Mouse (Mus musculus): ENCODE measurements around the gene Cst8. TPM values are rescaled to one million over a fixed set of nuclear protein-coding genes. Genes with fewer than 3 reads are reported as not detected.

Gene Cst8
- total RNA-seq (2023), result not detected in 4 replicates

DNA sequence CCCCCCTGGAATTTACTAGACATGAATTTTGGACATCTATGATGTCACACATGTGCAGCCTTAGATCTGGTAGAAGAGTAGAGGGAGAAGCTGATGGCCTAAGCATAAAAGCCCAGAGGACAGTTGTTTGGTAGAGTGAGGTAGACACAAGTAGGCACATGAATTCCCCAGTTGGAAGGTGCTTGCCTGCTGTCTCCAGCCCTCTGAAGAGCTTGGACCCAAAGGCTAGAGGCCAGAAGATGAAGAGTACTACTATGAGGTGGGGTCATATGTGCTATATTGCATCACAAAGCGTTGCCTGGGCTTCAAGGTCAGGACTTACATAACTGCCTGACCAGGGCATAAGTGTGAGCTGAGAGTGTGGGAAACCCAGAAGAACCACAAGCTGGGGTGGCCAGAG, at the start of gene Cst8:
Cst8 (plus strand) TSS at position 301 of the 400 bp plus-strand sequence.

GRCm38 (mm10) chr2:148750058-148750457, 48.5 kb upstream of the Cst8 start, which contains the start of gene Cstl1:
Gene Cstl1, plus strand, starts transcription at chr2:148750358.

GRCm38 (mm10) chr2:148771397-148771796, 27.2 kb upstream of the Cst8 start, which contains the start of gene Cst11:
Gene Cst11, minus strand, starts transcription at chr2:148771497.

DNA sequence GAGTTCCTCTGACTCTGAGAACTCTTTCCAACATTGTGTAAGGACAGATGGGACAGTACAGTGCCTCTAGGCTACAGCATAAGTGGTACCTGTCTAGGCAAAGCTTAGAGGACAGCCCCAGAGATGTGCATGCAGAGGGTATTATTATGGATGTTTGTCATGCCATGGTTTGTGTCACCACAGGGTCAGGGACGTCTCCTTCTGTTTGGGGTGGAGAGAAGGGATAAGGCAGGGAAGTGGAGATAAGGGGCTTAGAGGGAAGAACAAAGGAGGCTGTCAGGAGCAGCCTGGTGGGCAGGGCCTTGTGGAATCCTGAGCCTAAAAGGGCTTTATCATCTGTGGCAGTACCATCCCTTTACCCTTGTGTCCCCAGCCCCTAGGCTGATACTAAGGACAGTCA, 16.9 kb upstream of the Cst8 start, which contains the start of gene 8030411F24Rik:
8030411F24Rik (plus strand) TSS at position 301 of the 400 bp plus-strand sequence.

DNA sequence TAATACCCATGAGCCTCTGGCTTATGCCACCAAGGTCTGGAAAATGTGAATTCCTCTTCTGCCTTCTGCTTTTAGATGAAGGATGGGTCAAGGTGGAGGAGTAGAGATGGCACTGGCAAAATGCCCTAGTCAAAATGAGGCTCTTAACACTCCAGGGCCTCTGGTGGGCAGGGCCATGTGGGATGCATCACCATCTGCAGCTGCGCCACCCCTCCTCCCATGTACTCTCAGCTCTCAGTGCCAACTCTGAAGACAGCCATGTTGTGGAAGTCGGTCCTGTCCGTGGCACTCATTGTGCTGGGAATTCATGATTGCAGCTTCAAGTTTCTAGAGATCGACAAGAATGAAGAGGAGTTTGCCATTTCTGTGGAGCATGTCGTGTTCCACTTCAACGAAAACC, 9.4 kb upstream of the Cst8 start, which contains the start of gene Cst12:
Cst12 (plus strand) TSS at position 220 of the 400 bp plus-strand sequence.

GRCm38 (mm10) chr2:148819909-148820308, 21.3 kb downstream of the Cst8 start, which contains the start of gene Cst13:
Gene Cst13, plus strand, starts transcription at chr2:148820081.

DNA sequence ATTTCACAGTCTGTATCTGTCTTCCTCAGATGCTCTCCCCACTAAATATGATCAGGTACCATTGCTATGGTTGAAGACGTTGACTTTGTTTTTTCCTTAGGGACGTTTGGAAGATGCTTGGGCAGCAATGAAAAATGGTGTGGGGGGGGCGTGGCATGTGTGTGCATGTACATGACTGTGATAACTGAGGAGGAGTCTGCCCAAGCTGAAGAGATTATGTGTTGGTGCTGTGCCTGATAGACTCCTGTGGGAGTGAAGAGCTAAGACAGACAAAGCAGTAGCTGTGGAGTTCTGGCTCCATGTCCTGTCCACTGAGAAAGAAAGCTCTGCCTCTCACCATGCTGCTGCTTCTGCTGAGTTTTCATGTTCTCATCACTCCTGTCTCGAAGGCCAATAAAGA, 36.3 kb downstream of the Cst8 start, which contains the start of gene Cst9:
Cst9 (plus strand) TSS at position 236 of the 400 bp plus-strand sequence.

Other genes with a start within 250 kb of the Cst8 start
- 9.6 to 12.9 TPM (median 11.8 TPM) in 4 replicates for gene Nxt1, start 126.2 kb upstream of the Cst8 start, total RNA-seq (2023)
- 8.5 to 9.2 TPM (median 9.0 TPM) in 4 replicates for gene Gzf1, start 117.8 kb upstream of the Cst8 start, total RNA-seq (2023)
- gene Napb, start 66.3 kb upstream of the Cst8 start, total RNA-seq (2023), result 0.42 to 0.85 TPM (median 0.50 TPM) in 4 replicates
- not detected in 4 replicates for gene Cstl1, start 48.4 kb upstream of the Cst8 start, total RNA-seq (2023)
- gene Cst11, start 27.3 kb upstream of the Cst8 start, total RNA-seq (2023), result not detected in 4 replicates
- gene 8030411F24Rik, start 16.8 kb upstream of the Cst8 start, total RNA-seq (2023), result not detected in 4 replicates
- gene Cst12, start 9.4 kb upstream of the Cst8 start, total RNA-seq (2023), result not detected in 4 replicates
- gene Cst13, start 21.3 kb downstream of the Cst8 start, total RNA-seq (2023), result not detected in 4 replicates
- gene Cst9, start 36.4 kb downstream of the Cst8 start, total RNA-seq (2023), result not detected in 4 replicates
- not detected in 4 replicates for gene 9230104L09Rik, start 66.3 kb downstream of the Cst8 start, total RNA-seq (2023)
- 149 to 170 TPM (median 162 TPM) in 4 replicates for gene Cst3, start 76.9 kb downstream of the Cst8 start, total RNA-seq (2023)
- gene Gm1330, start 204.5 kb downstream of the Cst8 start, total RNA-seq (2023), result not detected in 4 replicates
- gene Gm10750, start 218.5 kb downstream of the Cst8 start, total RNA-seq (2023), result not detected in 4 replicates

All from B cell, adult 62 days (primary cell).